In genomic region chr13:80885834-80886663, GRCm38 (mm10) we compare ENCODE assay signal across 8 mouse cellular contexts. TPM values are rescaled to one million over a fixed set of nuclear protein-coding genes. Genes with fewer than 3 reads are reported as not detected.
DNase-seq lines count a peak whose midpoint lies in the region; ATAC-seq and TF ChIP-seq lines count a peak whose summit lies in the region.

No protein-coding gene starts in this region.

- WGBS in embryonic facial prominence, embryonic 15.5 days = under 1% methylated on average over 72 of the region's 72 CpGs
- under 1% methylated on average over 62 of the region's 72 CpGs for WGBS in limb, embryonic 14.5 days
- WGBS in midbrain, embryonic 16.5 days = under 1% methylated on average over 71 of the region's 72 CpGs
- WGBS in spleen, adult 2 months = under 1% methylated on average over 72 of the region's 72 CpGs

- H3K27me3 ChIP-seq in embryonic facial prominence, embryonic 15.5 days = no peaks in the 10 kb centered on the region
- H3K27me3 ChIP-seq in limb, embryonic 14.5 days (ENCODE audit: control insufficient read depth, insufficient read depth, low read length) = no peaks in the 10 kb centered on the region
- no peaks in the 10 kb centered on the region for H3K27me3 ChIP-seq in midbrain, embryonic 16.5 days (ENCODE audit: control insufficient read depth, insufficient read depth, low read depth, low read length)
- no peaks in the 10 kb centered on the region for H3K27me3 ChIP-seq in spleen, adult 2 months (ENCODE audit: control insufficient read depth, insufficient read depth, low read length)

- H3K36me3 ChIP-seq in embryonic facial prominence, embryonic 15.5 days = peaks cover 15% of the 10 kb centered on the region
- H3K36me3 ChIP-seq in limb, embryonic 14.5 days (ENCODE audit: control insufficient read depth, insufficient read depth, low read length) = peaks cover 25% of the 10 kb centered on the region
- H3K36me3 ChIP-seq in midbrain, embryonic 16.5 days (ENCODE audit: control insufficient read depth, insufficient read depth, low read length) = peaks cover 20% of the 10 kb centered on the region
- peaks cover 13% of the 10 kb centered on the region for H3K36me3 ChIP-seq in spleen, adult 2 months (ENCODE audit: control insufficient read depth, insufficient read depth, low read length)

- peaks cover 5% of the 10 kb centered on the region; the same call in 1 of the 2 replicates for H3K4me1 ChIP-seq in bone marrow macrophage, adult 2 months (ENCODE audit: control insufficient read depth, insufficient read depth, low read length)
- peaks cover 4% of the 10 kb centered on the region; the same call in 1 of the 2 replicates for H3K4me1 ChIP-seq in embryonic facial prominence, embryonic 15.5 days
- peaks cover 7% of the 10 kb centered on the region for H3K4me1 ChIP-seq in limb, embryonic 14.5 days (ENCODE audit: control insufficient read depth, insufficient read depth, low read length)
- peaks cover 3% of the 10 kb centered on the region; the same call in 1 of the 2 replicates for H3K4me1 ChIP-seq in midbrain, embryonic 16.5 days (ENCODE audit: control insufficient read depth, insufficient read depth, low read length)
- no peaks in the 10 kb centered on the region; the same call in 1 of the 2 replicates for H3K4me1 ChIP-seq in spleen, adult 2 months (ENCODE audit: control insufficient read depth, insufficient read depth, insufficient read length)

- no peak for TF ChIP-seq POLR2A in bone marrow macrophage, adult 2 months (IDR thresholded peaks at IDR 0.05; ENCODE audit: borderline replicate concordance, low read depth, low read length)
- TF ChIP-seq POLR2A in limb, embryonic 14.5 days (IDR thresholded peaks at IDR 0.05; ENCODE audit: borderline replicate concordance, extremely low read depth, insufficient read depth, insufficient read length) = peak; percentile 79; the same call in 1 of the 2 replicates
- peak; percentile 3; the same call in 1 of the 2 replicates for TF ChIP-seq POLR2A in spleen, adult 2 months (IDR thresholded peaks at IDR 0.05; ENCODE audit: low read depth, low read length)

- H3K9me3 ChIP-seq in embryonic facial prominence, embryonic 15.5 days (replicated peaks) = no peaks in the 10 kb centered on the region
- no peaks in the 10 kb centered on the region for H3K9me3 ChIP-seq in limb, embryonic 14.5 days (ENCODE audit: control insufficient read depth, low read length)
- H3K9me3 ChIP-seq in midbrain, embryonic 16.5 days (replicated peaks; ENCODE audit: control insufficient read depth, low read length, poor library complexity, severe bottlenecking) = no peaks in the 10 kb centered on the region

- no peak for TF ChIP-seq CTCF in bone marrow macrophage, adult 2 months (IDR thresholded peaks at IDR 0.05; ENCODE audit: low read depth, low read length)
- no peak for TF ChIP-seq CTCF in spleen, adult 2 months (IDR thresholded peaks at IDR 0.05; ENCODE audit: extremely low read depth, insufficient read depth, insufficient read length, insufficient replicate concordance)

- H3K4me3 ChIP-seq in bone marrow macrophage, adult 2 months (ENCODE audit: insufficient read depth, low read length) = peak overlapping the region; percentile 85
- peak overlapping the region; percentile 71 for H3K4me3 ChIP-seq in embryonic facial prominence, embryonic 15.5 days (replicated peaks)
- H3K4me3 ChIP-seq in limb, embryonic 14.5 days (replicated peaks; ENCODE audit: low read length) = peak overlapping the region; percentile 91
- H3K4me3 ChIP-seq in midbrain, embryonic 16.5 days (ENCODE audit: low read depth, low read length) = peak overlapping the region; percentile 83
- peak overlapping the region; percentile 94 for H3K4me3 ChIP-seq in spleen, adult 2 months (ENCODE audit: extremely low read depth, insufficient read depth, insufficient read length)

- peak; percentile 94 for ATAC-seq in embryonic facial prominence, embryonic 15.5 days (ENCODE audit: insufficient number of reproducible peaks, low FRiP score, low TSS enrichment, low read depth)
- peak; percentile 90 for ATAC-seq in limb, embryonic 14.5 days (ENCODE audit: low FRiP score, low read depth)
- ATAC-seq in midbrain, embryonic 16.5 days = peak; percentile 94

- peak overlapping the region; percentile 94 for H3K27ac ChIP-seq in bone marrow macrophage, adult 2 months (ENCODE audit: insufficient read depth, low read depth, low read length)
- H3K27ac ChIP-seq in embryonic facial prominence, embryonic 15.5 days (replicated peaks) = peak overlapping the region; percentile 100
- H3K27ac ChIP-seq in limb, embryonic 14.5 days (replicated peaks; ENCODE audit: low read depth, low read length) = peak overlapping the region; percentile 100
- peak overlapping the region; percentile 100 for H3K27ac ChIP-seq in midbrain, embryonic 16.5 days (ENCODE audit: low read length)
- peak overlapping the region; percentile 100 for H3K27ac ChIP-seq in spleen, adult 2 months (ENCODE audit: insufficient read depth, low read length)

- peak; percentile 99 to 100 for DNase-seq in B cell, adult 2 months
- DNase-seq in heart, adult 9 months (ENCODE audit: low spot score in 2 of 2) = peak; percentile 92 to 93
- peak; percentile 96 for DNase-seq in kidney, adult 9 months
- peak; percentile 99 for DNase-seq in limb, embryonic 14.5 days (ENCODE audit: low spot score)
- DNase-seq in spleen, adult 2 months (ENCODE audit: low read depth in 1 of 2, low spot score in 2 of 2) = peak; percentile 95 to 96

- peak overlapping the region; percentile 51 for H3K4me2 ChIP-seq in embryonic facial prominence, embryonic 15.5 days (replicated peaks)
- peak overlapping the region; percentile 61 for H3K4me2 ChIP-seq in limb, embryonic 14.5 days (replicated peaks; ENCODE audit: low read depth, low read length, severe bottlenecking)
- peak overlapping the region; percentile 63 for H3K4me2 ChIP-seq in midbrain, embryonic 16.5 days (ENCODE audit: low read length)

- H3K9ac ChIP-seq in embryonic facial prominence, embryonic 15.5 days = peak overlapping the region; percentile 96
- H3K9ac ChIP-seq in limb, embryonic 14.5 days (ENCODE audit: low read depth, low read length, severe bottlenecking) = peak overlapping the region; percentile 100
- peak overlapping the region; percentile 100 for H3K9ac ChIP-seq in midbrain, embryonic 16.5 days (ENCODE audit: low read depth, low read length)

RNA-seq across cellular contexts. Expression of gene Arrdc3, which starts 2.9 kb away (rescaled TPM):
- 23.2 and 25.6 TPM in 2 replicates for polyA plus RNA-seq in bone marrow macrophage, adult 2 months (2012; ENCODE audit: insufficient read depth, insufficient read length, missing spikeins)
- polyA plus RNA-seq in embryonic facial prominence, embryonic 15.5 days (2015; fragmentation: Nextera tagmentation; extraction: Ambion mirVana) = 45.7 and 51.8 TPM in 2 replicates
- polyA plus RNA-seq in limb, embryonic 14.5 days (2012; rRNA removed) = 49.4 and 59.0 TPM in 2 replicates
- polyA plus RNA-seq in limb, embryonic 14.5 days (2014; fragmentation: Nextera tagmentation; extraction: Ambion mirVana) = 66.1 and 66.5 TPM in 2 replicates
- polyA plus RNA-seq in midbrain, embryonic 16.5 days (2015; fragmentation: Nextera tagmentation; extraction: Ambion mirVana) = 53.4 and 55.8 TPM in 2 replicates
- polyA plus RNA-seq in spleen, adult 2 months (2012; rRNA removed) = 13.8 and 13.9 TPM in 2 replicates

Comparison
In these comparisons a context has a peak if more than half of its experiments do, and no peak if none do; other contexts are left out.
1. Peak in every context shown above with its lines: DNase-seq, ATAC-seq, H3K4me3 ChIP-seq and H3K27ac ChIP-seq.